Mouse (Mus musculus) brain, embryonic 18.5 days (tissue): ENCODE measurements around the gene Macrod2.

Experiments
- DNase-seq: peaks from one replicate; pipeline ENCODE4 v3.0.0-alpha.2; 2012; ENCODE audit warnings: low read depth, low spot score

Macrod2 gene

GRCm38 (mm10) chr2:141301030-141301429 lies 905.9 kb downstream of the Macrod2 start:
- DNase-seq = no peak

GRCm38 (mm10) chr2:141308406-141308805 lies 913.3 kb downstream of the Macrod2 start:
- DNase-seq = no peak

GRCm38 (mm10) chr2:141312136-141312948 lies 917.2 kb downstream of the Macrod2 start:
- no peak for DNase-seq

GRCm38 (mm10) chr2:141315349-141315748 lies 920.2 kb downstream of the Macrod2 start:
- no peak for DNase-seq

GRCm38 (mm10) chr2:141323956-141324460 lies 928.9 kb downstream of the Macrod2 start:
- DNase-seq = no peak

GRCm38 (mm10) chr2:141327296-141327695 lies 932.2 kb downstream of the Macrod2 start:
- DNase-seq = no peak

- no peak for DNase-seq
These were observed 942.6 kb downstream of the Macrod2 start for GRCm38 (mm10) chr2:141337708-141338107.

- DNase-seq = no peak
These were observed 949.0 kb downstream of the Macrod2 start for GRCm38 (mm10) chr2:141343988-141344535.

GRCm38 (mm10) chr2:141352623-141353022 lies 957.5 kb downstream of the Macrod2 start:
- DNase-seq = no peak

- peak; percentile 22 for DNase-seq
These were observed 993.5 kb downstream of the Macrod2 start for GRCm38 (mm10) chr2:141388632-141389031.

- DNase-seq = no peak
These were observed 996.1 kb downstream of the Macrod2 start for GRCm38 (mm10) chr2:141391229-141391628.

GRCm38 (mm10) chr2:141394806-141395205 lies 999.7 kb downstream of the Macrod2 start:
- DNase-seq = no peak

- no peak for DNase-seq
These were observed 1013.7 kb downstream of the Macrod2 start for GRCm38 (mm10) chr2:141408766-141409165.

- no peak for DNase-seq
These were observed 1021.3 kb downstream of the Macrod2 start for GRCm38 (mm10) chr2:141416436-141416835.

GRCm38 (mm10) chr2:141416855-141417544 lies 1021.9 kb downstream of the Macrod2 start:
- no peak for DNase-seq

GRCm38 (mm10) chr2:141419806-141420205 lies 1024.7 kb downstream of the Macrod2 start:
- DNase-seq = no peak

- DNase-seq = no peak
These were observed 1039.0 kb downstream of the Macrod2 start for GRCm38 (mm10) chr2:141434084-141434483.

- DNase-seq = no peak
These were observed 1039.8 kb downstream of the Macrod2 start for GRCm38 (mm10) chr2:141434731-141435570.

- no peak for DNase-seq
These were observed 1046.8 kb downstream of the Macrod2 start for GRCm38 (mm10) chr2:141441896-141442295.

GRCm38 (mm10) chr2:141449078-141449680 lies 1054.1 kb downstream of the Macrod2 start:
- no peak for DNase-seq

GRCm38 (mm10) chr2:141463946-141464345 lies 1068.8 kb downstream of the Macrod2 start:
- no peak for DNase-seq
